Mouse (Mus musculus) gonadal fat pad, adult 2 months (tissue): ENCODE data around the gene Ripor2. TPM values are rescaled to one million over a fixed set of nuclear protein-coding genes. Genes with fewer than 3 reads are reported as not detected.

ENCODE experiments used
- DNase-seq: peaks from one replicate; pipeline ENCODE4 v3.0.0-alpha.2; 2012; ENCODE audit warnings: low read depth
- polyA plus RNA-seq: library from polyadenylated mRNA; depleted of rRNA; stranded (reverse); fragments of >200 nt; gene quantifications from 2 replicates; pipeline ENCODE4 v1.2.3, GENCODE M21; 2012

Ripor2 gene
- polyA plus RNA-seq, 1 experiment = 2.7 TPM

GRCm38 (mm10) chr13:24646324-24646723, 64.3 kb downstream of the Ripor2 start:
- DNase-seq = no peak

- no peak for DNase-seq
Measured at GRCm38 (mm10) chr13:24647444-24647843, 65.5 kb downstream of the Ripor2 start.

- DNase-seq = no peak
Measured at GRCm38 (mm10) chr13:24648027-24648426, 66.0 kb downstream of the Ripor2 start.

- DNase-seq = no peak
Measured at GRCm38 (mm10) chr13:24648668-24649067, 66.7 kb downstream of the Ripor2 start.

GRCm38 (mm10) chr13:24649099-24649498, 67.1 kb downstream of the Ripor2 start:
- DNase-seq = no peak

- DNase-seq = no peak
Measured at GRCm38 (mm10) chr13:24651018-24651417, 69.0 kb downstream of the Ripor2 start.

- no peak for DNase-seq
Measured at GRCm38 (mm10) chr13:24654919-24655635, 73.1 kb downstream of the Ripor2 start.

- no peak for DNase-seq
Measured at GRCm38 (mm10) chr13:24656719-24657497, 74.9 kb downstream of the Ripor2 start.

GRCm38 (mm10) chr13:24666763-24667162, 84.8 kb downstream of the Ripor2 start:
- no peak for DNase-seq

- no peak for DNase-seq
Measured at GRCm38 (mm10) chr13:24668556-24668955, 86.6 kb downstream of the Ripor2 start.

- no peak for DNase-seq
Measured at GRCm38 (mm10) chr13:24670676-24671075, 88.7 kb downstream of the Ripor2 start.

- DNase-seq = no peak
Measured at GRCm38 (mm10) chr13:24679027-24679680, 97.2 kb downstream of the Ripor2 start.

GRCm38 (mm10) chr13:24680951-24681350, 99.0 kb downstream of the Ripor2 start:
- no peak for DNase-seq

GRCm38 (mm10) chr13:24682346-24682745, 100.4 kb downstream of the Ripor2 start:
- DNase-seq = no peak

- no peak for DNase-seq
Measured at GRCm38 (mm10) chr13:24684503-24684902, 102.5 kb downstream of the Ripor2 start.

GRCm38 (mm10) chr13:24685846-24686245, 103.9 kb downstream of the Ripor2 start:
- DNase-seq = no peak

GRCm38 (mm10) chr13:24686705-24687665, 105.0 kb downstream of the Ripor2 start:
- no peak for DNase-seq

GRCm38 (mm10) chr13:24693312-24693711, 111.3 kb downstream of the Ripor2 start:
- DNase-seq = no peak

GRCm38 (mm10) chr13:24698746-24699145, 116.8 kb downstream of the Ripor2 start:
- no peak for DNase-seq

- DNase-seq = no peak
Measured at GRCm38 (mm10) chr13:24702128-24702527, 120.1 kb downstream of the Ripor2 start.

GRCm38 (mm10) chr13:24709656-24710396, 127.8 kb downstream of the Ripor2 start:
- no peak for DNase-seq
